Mouse (Mus musculus): Measurements from ENCODE around the gene Cxcl14.

The Cxcl14 gene

DNA sequence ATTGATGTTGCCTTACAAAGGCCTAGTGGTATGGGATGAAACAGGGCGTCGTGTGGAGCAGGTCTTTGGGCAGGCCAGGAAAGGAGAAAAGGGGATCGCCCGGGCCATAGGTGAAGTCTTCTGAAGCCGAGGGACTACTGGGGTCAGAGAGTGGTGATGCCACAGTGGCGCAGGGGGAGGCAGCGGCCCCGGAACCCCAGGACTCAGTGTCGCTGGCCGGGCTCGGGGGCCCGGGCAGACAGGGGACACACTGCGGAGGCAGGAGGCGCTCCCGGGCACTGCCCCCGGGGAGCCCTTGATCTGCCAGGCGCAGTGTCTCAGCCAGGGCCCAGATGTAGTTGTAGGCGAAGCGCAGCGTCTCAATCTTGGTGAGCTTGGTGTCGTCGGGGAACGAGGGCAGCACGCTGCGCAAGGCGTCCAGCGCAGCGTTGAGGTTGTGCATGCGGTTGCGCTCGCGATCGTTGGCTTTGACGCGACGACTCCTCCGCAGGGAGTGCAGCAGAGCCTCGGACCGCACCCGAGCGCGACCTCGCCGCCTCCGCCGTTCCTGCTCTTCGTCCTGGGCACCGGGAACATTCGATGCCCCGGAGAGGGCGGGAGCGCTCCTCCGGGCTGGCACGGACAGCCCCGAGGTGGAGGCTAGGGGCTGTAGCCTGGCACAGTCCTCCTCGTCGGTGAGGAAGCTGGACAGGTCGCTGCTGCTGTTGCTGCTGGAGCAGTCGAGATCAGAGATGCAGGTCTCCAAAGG is 45.0 kb downstream of the Cxcl14 start:
- DNase-seq (ENCODE audit: low spot score in 2 of 2), result no peak

DNA sequence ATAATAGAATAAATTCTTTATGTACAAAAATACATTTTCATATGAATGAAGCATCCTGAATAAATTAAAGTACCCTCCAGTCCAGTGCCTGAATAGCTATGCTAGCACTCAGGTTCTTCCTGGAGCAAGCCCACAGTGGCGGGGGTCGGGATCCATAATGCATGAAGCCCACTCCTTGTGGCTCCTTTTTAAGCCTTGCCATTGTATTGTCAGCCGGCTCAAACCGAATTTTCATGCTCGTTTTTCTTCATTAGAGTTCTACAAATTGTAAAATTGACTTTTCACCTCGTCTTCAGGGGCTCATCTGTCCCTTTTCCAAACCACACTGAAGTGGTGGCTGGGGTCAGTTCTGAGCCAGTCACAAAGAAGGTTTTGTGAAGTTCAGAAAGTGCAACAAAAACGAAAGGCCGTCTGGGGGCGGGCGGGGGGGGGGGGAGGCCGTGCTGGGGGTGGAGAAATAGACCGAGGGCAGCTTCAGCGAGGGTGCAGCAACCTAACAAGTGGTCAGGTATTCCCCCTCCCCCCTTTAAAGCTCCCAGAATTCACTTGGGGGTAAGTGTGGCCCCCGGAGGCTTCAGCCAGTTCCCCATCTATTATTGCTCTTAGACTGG is 45.7 kb downstream of the Cxcl14 start:
- no peak for DNase-seq (ENCODE audit: low spot score in 2 of 2)

DNA sequence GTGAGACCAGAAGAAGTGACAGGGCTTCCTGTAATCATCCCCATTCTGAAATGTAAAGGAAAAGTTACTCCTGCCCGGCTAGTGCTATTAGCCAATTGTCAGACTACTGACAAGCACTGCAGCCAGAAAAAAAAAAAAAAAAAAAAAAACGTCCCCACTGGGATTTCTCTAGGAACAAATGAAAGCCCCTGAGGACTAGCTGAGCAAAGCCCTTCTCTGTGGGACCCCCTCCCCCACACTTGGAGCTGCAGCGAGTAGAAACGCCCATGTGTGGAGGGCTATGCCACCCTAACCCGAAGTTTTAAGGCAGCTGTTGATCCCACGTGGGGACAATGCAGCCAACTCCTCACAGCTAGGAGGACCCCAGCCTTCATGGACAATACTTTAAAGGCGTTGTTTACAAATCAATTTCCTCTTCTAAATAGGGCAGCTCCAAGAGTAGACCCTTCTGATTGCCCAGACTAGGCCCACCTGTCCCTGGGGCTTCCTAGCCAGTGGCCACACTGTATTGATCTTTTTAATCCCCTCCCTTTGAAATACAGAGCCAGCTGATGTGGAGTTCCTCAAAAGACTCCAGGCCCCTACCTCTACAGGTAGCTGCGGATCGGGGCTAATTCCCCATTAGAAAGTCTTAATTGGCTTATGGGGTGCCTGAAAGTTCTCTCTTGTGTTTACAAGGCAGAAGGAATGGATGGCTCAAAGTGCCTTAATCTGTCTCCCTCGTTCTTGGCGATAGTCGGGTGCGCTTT is 46.6 kb downstream of the Cxcl14 start:
- no peak for DNase-seq (ENCODE audit: low spot score in 2 of 2)

DNA sequence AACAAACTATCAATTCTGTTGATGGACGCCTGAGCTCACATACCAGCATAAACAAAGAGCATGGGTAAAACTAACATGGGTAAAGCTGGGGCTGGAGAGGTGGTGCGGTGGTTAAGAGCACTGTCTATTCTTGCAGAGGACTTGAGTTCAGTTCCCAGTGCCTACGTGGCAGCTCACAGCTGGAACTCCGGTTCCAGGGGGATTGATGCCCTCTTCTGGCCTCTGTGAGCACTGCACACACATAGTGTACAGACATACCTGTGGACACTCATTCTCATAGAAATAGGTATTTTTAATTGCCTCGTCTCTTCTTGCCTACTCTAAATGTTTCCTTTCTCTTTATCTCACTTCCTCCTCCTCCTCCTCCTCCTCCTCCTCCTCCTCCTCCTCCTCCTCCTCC is 53.2 kb downstream of the Cxcl14 start:
- no peak for DNase-seq (ENCODE audit: low spot score in 2 of 2)

DNA sequence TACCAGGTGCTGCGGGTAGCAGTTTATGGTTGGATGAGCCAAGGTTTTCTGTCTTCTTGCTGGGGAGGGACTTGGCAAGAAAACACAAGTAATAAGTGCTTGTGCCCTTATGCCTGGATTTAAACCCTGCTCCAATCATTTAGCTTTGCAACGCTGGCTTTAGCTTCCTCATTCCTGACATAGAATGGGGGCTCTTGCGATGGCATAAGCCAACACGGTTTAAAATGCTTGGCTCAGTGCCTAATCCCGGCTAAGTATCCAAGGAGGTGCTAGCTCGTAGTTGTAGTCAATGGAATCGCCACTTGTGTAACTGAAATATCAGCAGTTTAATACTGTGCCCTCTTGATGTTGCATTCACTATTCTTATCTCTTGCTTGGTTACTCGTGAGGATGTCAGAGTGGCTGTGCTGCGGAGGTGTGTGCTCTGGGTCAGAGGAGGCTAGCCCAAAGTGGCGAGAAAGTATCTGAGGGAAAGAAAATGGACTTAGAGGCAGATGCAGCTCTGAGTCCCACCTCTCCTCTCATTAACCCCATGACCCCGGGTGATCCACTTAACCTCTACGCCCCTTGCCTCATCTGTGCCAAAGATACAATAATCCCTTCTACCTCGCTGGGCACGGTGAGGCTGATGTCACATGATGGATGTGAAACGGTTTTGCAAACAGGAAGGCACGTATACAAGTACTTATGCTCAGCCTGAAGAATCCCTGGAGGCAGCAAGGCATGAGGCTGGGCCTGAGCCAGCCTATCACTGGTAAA is 56.2 kb downstream of the Cxcl14 start:
- no peak for DNase-seq (ENCODE audit: low spot score in 2 of 2)

Measured in urinary bladder, postnatal 4 days (tissue).